In the genomic region with DNA sequence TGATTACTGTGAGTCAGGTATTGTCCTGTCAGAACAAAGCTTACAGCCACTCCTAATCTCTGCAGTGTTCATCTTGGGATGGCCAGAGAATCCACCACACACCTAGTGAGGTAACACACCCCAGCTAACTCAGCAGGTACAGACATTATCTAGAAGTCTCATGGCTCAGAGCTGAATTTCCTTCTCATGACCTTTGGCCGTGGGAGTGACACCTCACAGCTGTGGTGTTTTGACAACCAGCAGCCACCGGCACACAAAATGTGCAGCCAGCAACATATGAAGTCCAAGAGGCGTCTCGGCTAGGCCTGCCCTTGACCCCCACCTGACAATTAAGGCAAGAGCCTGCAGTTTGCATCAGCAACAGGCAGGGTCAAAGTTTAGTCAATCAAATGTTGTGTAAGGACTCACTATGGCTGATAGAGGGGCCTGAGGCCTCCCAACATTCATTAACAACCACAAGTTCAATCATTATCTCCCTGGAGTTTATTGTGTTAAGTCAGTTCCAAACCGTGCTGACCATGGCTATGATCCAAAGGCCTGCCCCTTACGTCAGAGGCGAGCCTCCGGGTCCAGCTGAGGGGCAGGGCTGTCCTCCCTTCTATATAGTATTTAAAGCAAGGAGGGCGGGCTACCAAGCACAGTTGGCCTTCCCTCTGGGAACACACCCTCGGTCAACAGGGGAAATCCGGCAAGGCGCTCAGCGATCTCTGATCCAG, we compare ENCODE assay signal across 12 mouse cellular contexts. TPM values are rescaled to one million over a fixed set of nuclear protein-coding genes. Genes with fewer than 3 reads are reported as not detected.
A peak's percentile ranks its signal among the peaks of the same experiment; 100 is the strongest.
DNase-seq lines count a peak whose midpoint lies in the region; ATAC-seq and TF ChIP-seq lines count a peak whose summit lies in the region.
"Had no signal": no experiment of that assay in that cellular context is flagged by ENCODE, and none has a peak within 500 bp of the region (broad histone marks: within the 10 kb centered on the region; RNA-seq: fewer than 3 reads in every experiment).

A gene (plus strand): TSS at position 613 of the 716 bp plus-strand sequence.

- H3K27me3 ChIP-seq in heart, postnatal 0 days (ENCODE audit: control insufficient read depth, insufficient read depth, low read length): no peaks in the 10 kb centered on the region
- no peaks in the 10 kb centered on the region for H3K27me3 ChIP-seq in small intestine, adult 2 months (ENCODE audit: control insufficient read depth, insufficient read depth, low read length)
- no peaks in the 10 kb centered on the region for H3K27me3 ChIP-seq in cerebellum, adult 2 months (ENCODE audit: control insufficient read depth, insufficient read depth, low read length)
- H3K27me3 ChIP-seq: forebrain, embryonic 12.5 days; lung, embryonic 15.5 days; midbrain, embryonic 15.5 days had no signal

- no peak within 1 kb of the TSS for H3K9ac ChIP-seq in heart, postnatal 0 days (replicated peaks; ENCODE audit: low read depth, low read length)
- H3K9ac ChIP-seq: forebrain, embryonic 12.5 days; lung, embryonic 15.5 days; midbrain, embryonic 15.5 days had no signal

- H3K4me1 ChIP-seq in heart, postnatal 0 days (ENCODE audit: control insufficient read depth, insufficient read depth): no peaks in the 10 kb centered on the region; the same call in 1 of the 2 replicates
- peaks cover 9% of the 10 kb centered on the region for H3K4me1 ChIP-seq in brown adipose tissue, adult 24 weeks (ENCODE audit: control insufficient read depth, insufficient read depth, insufficient read length, low read length)
- peaks cover 22% of the 10 kb centered on the region for H3K4me1 ChIP-seq in small intestine, adult 2 months (ENCODE audit: control insufficient read depth, insufficient read depth, insufficient read length, low read length)
- H3K4me1 ChIP-seq in cerebellum, adult 2 months (ENCODE audit: control insufficient read depth, insufficient read depth, low read length): no peaks in the 10 kb centered on the region
- H3K4me1 ChIP-seq: forebrain, embryonic 12.5 days; lung, embryonic 15.5 days; midbrain, embryonic 15.5 days had no signal

- no peak within 1 kb of the TSS for H3K4me3 ChIP-seq in heart, postnatal 0 days (ENCODE audit: low read depth, low read length)
- H3K4me3 ChIP-seq in brown adipose tissue, adult 24 weeks (ENCODE audit: insufficient read depth, low read depth, low read length): peak within 1 kb of the TSS; percentile 66
- peak within 1 kb of the TSS; percentile 64 for H3K4me3 ChIP-seq in small intestine, adult 2 months (ENCODE audit: low read depth, low read length)
- H3K4me3 ChIP-seq in cerebellum, adult 2 months (replicated peaks; ENCODE audit: insufficient read depth, low read depth, low read length): no peak within 1 kb of the TSS
- H3K4me3 ChIP-seq: forebrain, embryonic 12.5 days; lung, embryonic 15.5 days; midbrain, embryonic 15.5 days had no signal

- no peak within 1 kb of the TSS for H3K4me2 ChIP-seq in heart, postnatal 0 days (ENCODE audit: low read depth, low read length)
- H3K4me2 ChIP-seq: forebrain, embryonic 12.5 days; lung, embryonic 15.5 days; midbrain, embryonic 15.5 days had no signal

- intact Hi-C loops in left cerebral cortex, postnatal 14 days (cut with DNase I): no loop called here

- TF ChIP-seq POLR2A in small intestine, adult 2 months (IDR thresholded peaks at IDR 0.05; ENCODE audit: low read depth, low read length): peak; percentile 91
- no peak for TF ChIP-seq POLR2A in cerebellum, adult 2 months (IDR thresholded peaks at IDR 0.05; ENCODE audit: borderline replicate concordance, insufficient read depth, low read length)

- no peak for TF ChIP-seq CTCF in heart, postnatal 0 days (IDR thresholded peaks at IDR 0.05; ENCODE audit: low read depth)
- TF ChIP-seq CTCF in small intestine, adult 2 months (IDR thresholded peaks at IDR 0.05; ENCODE audit: extremely low read depth, insufficient read length, insufficient replicate concordance, low read depth, low read length): no peak
- TF ChIP-seq CTCF in cerebellum, adult 2 months (IDR thresholded peaks at IDR 0.05; ENCODE audit: borderline replicate concordance, insufficient read depth, low read depth, low read length): no peak

- TF ChIP-seq EP300 in heart, postnatal 0 days (IDR thresholded peaks at IDR 0.05; ENCODE audit: low read depth): no peak

- ATAC-seq in heart, postnatal 0 days (ENCODE audit: insufficient read depth, low read depth): peak; percentile 31; the same call in 1 of the 2 replicates
- ATAC-seq: midbrain, embryonic 15.5 days had no signal

- no peak within 1 kb of the TSS for H3K27ac ChIP-seq in heart, postnatal 0 days (ENCODE audit: low read depth)
- H3K27ac ChIP-seq in brown adipose tissue, adult 24 weeks (replicated peaks; ENCODE audit: low read depth, low read length): peak within 1 kb of the TSS; percentile 100
- peak within 1 kb of the TSS; percentile 96 for H3K27ac ChIP-seq in small intestine, adult 2 months (ENCODE audit: insufficient read depth, low read depth, low read length)
- H3K27ac ChIP-seq in cerebellum, adult 2 months (ENCODE audit: insufficient read depth, low read length): no peak within 1 kb of the TSS
- H3K27ac ChIP-seq: forebrain, embryonic 12.5 days; lung, embryonic 15.5 days; midbrain, embryonic 15.5 days had no signal

- WGBS in heart, postnatal 0 days: 61% methylated on average over 13 of the region's 13 CpGs
- WGBS in small intestine, adult 2 months: 24% methylated on average over 13 of the region's 13 CpGs
- 73% methylated on average over 13 of the region's 13 CpGs for WGBS in cerebellum, adult 2 months

- H3K36me3 ChIP-seq in heart, postnatal 0 days (replicated peaks; ENCODE audit: control insufficient read depth, insufficient read depth, low read length): no peaks in the 10 kb centered on the region
- peaks cover 25% of the 10 kb centered on the region for H3K36me3 ChIP-seq in small intestine, adult 2 months (ENCODE audit: control insufficient read depth, insufficient read depth, low read length)
- H3K36me3 ChIP-seq: forebrain, embryonic 12.5 days; lung, embryonic 15.5 days; midbrain, embryonic 15.5 days had no signal

- H3K9me3 ChIP-seq in heart, postnatal 0 days (replicated peaks; ENCODE audit: control insufficient read depth, low read length): no peaks in the 10 kb centered on the region
- H3K9me3 ChIP-seq: forebrain, embryonic 12.5 days; lung, embryonic 15.5 days; midbrain, embryonic 15.5 days had no signal

- no peak for DNase-seq in heart, postnatal 0 days (ENCODE audit: low spot score)
- DNase-seq in heart, adult 8-10 months (ENCODE audit: low spot score): no peak
- peak; percentile 85 for DNase-seq in kidney, postnatal 10 days
- DNase-seq in cerebellum, adult 2 months: no peak
- DNase-seq in frontal cortex, postnatal 25 days (ENCODE audit: low spot score in 2 of 2): no peak
- DNase-seq in left cerebral cortex, postnatal 14 days (ENCODE audit: low spot score in 2 of 2): no peak

RNA-seq across cellular contexts. Expression of the gene that starts here (rescaled TPM):
- 0.97 and 1.7 TPM in 2 replicates for total RNA-seq in heart, postnatal 0 days (2014; rRNA removed; ENCODE audit: low replicate concordance)
- polyA plus RNA-seq in heart, postnatal 0 days (2015; fragmentation: Nextera tagmentation; extraction: Ambion mirVana): 0.29 and 0.37 TPM in 2 replicates
- 1 to 10 TPM; 3.9 to 5.8 (median 4.8) TPM for total RNA-seq in heart, adult 8-10 months (2022)
- 1,317 and 1,888 TPM in 2 replicates for polyA plus RNA-seq in brown adipose tissue, adult 24 weeks (2012; ENCODE audit: insufficient read depth, insufficient read length, missing spikeins)
- 5.2 and 46.3 TPM in 2 replicates for polyA plus RNA-seq in small intestine, adult 2 months (2012; rRNA removed)
- polyA plus RNA-seq in cerebellum, adult 2 months (2012; rRNA removed): not detected in 2 replicates
- not detected for total RNA-seq in left cerebral cortex, postnatal 14 days (2021)
- polyA plus RNA-seq: forebrain, embryonic 12.5 days; heart, embryonic 14.5 days; midbrain, embryonic 15.5 days had no signal

Comparison
In these comparisons a context has a peak if more than half of its experiments do, and no peak if none do; other contexts are left out.
1. RNA of the gene that starts here (polyA plus RNA-seq): 1,317 to 1,888 TPM in brown adipose tissue, adult 24 weeks; 5.2 to 46.3 TPM in small intestine, adult 2 months, 0.29 to 0.37 TPM in heart, postnatal 0 days and not detected in cerebellum, adult 2 months; every median in the first group is over 10 times any median in the second.
2. H3K27ac ChIP-seq: peak in brown adipose tissue, adult 24 weeks (single experiment) and small intestine, adult 2 months (single experiment); none in heart, postnatal 0 days (single experiment) and cerebellum, adult 2 months (single experiment).
3. H3K4me3 ChIP-seq: peak in brown adipose tissue, adult 24 weeks (single experiment) and small intestine, adult 2 months (single experiment); none in heart, postnatal 0 days (single experiment) and cerebellum, adult 2 months (single experiment).